Mouse (Mus musculus) myocyte (in vitro differentiated cells): ENCODE results near the gene Gpm6b. TPM values are rescaled to one million over a fixed set of nuclear protein-coding genes. Genes with fewer than 3 reads are reported as not detected.

ENCODE experiments used
- H3K27me3 ChIP-seq: one replicate; pipeline ENCODE4 v1.6.1; 2011; ENCODE audit not compliant: control insufficient read depth, insufficient read depth, insufficient read length
- H3K36me3 ChIP-seq: one replicate; pipeline ENCODE4 v1.6.1; 2011; ENCODE audit not compliant: control insufficient read depth, insufficient read depth
- H3K4me2 ChIP-seq: one replicate; pipeline ENCODE4 v1.6.1; 2011; ENCODE audit warnings: low read depth, control low read depth
- H3K4me3 ChIP-seq: one replicate; pipeline ENCODE4 v1.5.1; 2011; ENCODE audit warnings: mild to moderate bottlenecking, control low read depth, moderate library complexity
- H3K79me2 ChIP-seq: one replicate; pipeline ENCODE4 v1.6.1; 2011; ENCODE audit not compliant: control insufficient read depth, insufficient read depth
- H3ac ChIP-seq: one replicate; pipeline ENCODE4 v1.6.1; 2011; ENCODE audit not compliant: control insufficient read depth, insufficient read length
- CEBPB ChIP-seq: IDR thresholded peaks from 2 replicates; pipeline ENCODE4 v1.6.1; 2011; ENCODE audit warnings: mild to moderate bottlenecking, moderate library complexity; ENCODE audit not compliant: poor library complexity, insufficient read depth, severe bottlenecking
- E2F4 ChIP-seq: IDR thresholded peaks from one replicate; pipeline ENCODE4 v1.6.1; 2011; ENCODE audit warnings: mild to moderate bottlenecking, control low read depth, moderate library complexity; ENCODE audit not compliant: insufficient read depth
- MAX ChIP-seq: IDR thresholded peaks from one replicate; pipeline ENCODE4 v1.6.1; 2011; ENCODE audit warnings: low read depth, mild to moderate bottlenecking, control low read depth
- MYOD1 ChIP-seq, 3 experiments: IDR thresholded peaks; one replicate each; pipeline ENCODE4 v1.6.1; 2011; ENCODE audit warnings: control low read depth in 2 of 3, low read depth in 2 of 3, mild to moderate bottlenecking in 2 of 3, moderate library complexity in 1 of 3; ENCODE audit not compliant: insufficient read length in 2 of 3, control insufficient read depth in 1 of 3
- MYOG ChIP-seq, 3 experiments: IDR thresholded peaks; one replicate each; pipeline ENCODE4 v1.6.1; 2011; ENCODE audit warnings: control low read depth in 2 of 3, low read depth in 2 of 3, mild to moderate bottlenecking in 2 of 3; ENCODE audit not compliant: insufficient read length in 2 of 3, control insufficient read depth in 1 of 3, insufficient read depth in 1 of 3
- POLR2A ChIP-seq: IDR thresholded peaks from one replicate; pipeline ENCODE4 v1.6.1; 2011; ENCODE audit warnings: low read depth, mild to moderate bottlenecking, control low read depth, moderate library complexity; ENCODE audit not compliant: insufficient read length
- POLR2AphosphoS2 ChIP-seq: IDR thresholded peaks from one replicate; pipeline ENCODE4 v1.6.1; 2011; ENCODE audit warnings: low read depth, control low read depth; ENCODE audit not compliant: insufficient read length
- REST ChIP-seq: IDR thresholded peaks from one replicate; pipeline ENCODE4 v1.6.1; 2011; ENCODE audit warnings: mild to moderate bottlenecking, control low read depth, moderate library complexity; ENCODE audit not compliant: insufficient read depth, insufficient read length
- SRF ChIP-seq: IDR thresholded peaks from one replicate; pipeline ENCODE4 v1.6.1; 2011; ENCODE audit warnings: low read depth; ENCODE audit not compliant: control insufficient read depth, insufficient read length
- TCF12 ChIP-seq: IDR thresholded peaks from one replicate; pipeline ENCODE4 v1.6.1; 2011; ENCODE audit warnings: mild to moderate bottlenecking, control low read depth; ENCODE audit not compliant: poor library complexity, insufficient read depth, severe bottlenecking
- TCF3 ChIP-seq: IDR thresholded peaks from one replicate; pipeline ENCODE4 v1.6.1; 2011; ENCODE audit warnings: low read depth, control low read depth; ENCODE audit not compliant: insufficient read length
- USF1 ChIP-seq: IDR thresholded peaks from one replicate; pipeline ENCODE4 v1.6.1; 2011; ENCODE audit warnings: low read depth, mild to moderate bottlenecking, control low read depth, moderate library complexity
- polyA plus RNA-seq: library from polyadenylated mRNA; unstranded; fragments of >200 nt; fragmentation: generic; extraction: Trizol; gene quantifications from one replicate; pipeline ENCODE4 v1.2.1, GENCODE M21; 2012; ENCODE audit warnings: missing spikeins

The Gpm6b gene
- polyA plus RNA-seq, 1 experiment: 3.7 TPM

DNA sequence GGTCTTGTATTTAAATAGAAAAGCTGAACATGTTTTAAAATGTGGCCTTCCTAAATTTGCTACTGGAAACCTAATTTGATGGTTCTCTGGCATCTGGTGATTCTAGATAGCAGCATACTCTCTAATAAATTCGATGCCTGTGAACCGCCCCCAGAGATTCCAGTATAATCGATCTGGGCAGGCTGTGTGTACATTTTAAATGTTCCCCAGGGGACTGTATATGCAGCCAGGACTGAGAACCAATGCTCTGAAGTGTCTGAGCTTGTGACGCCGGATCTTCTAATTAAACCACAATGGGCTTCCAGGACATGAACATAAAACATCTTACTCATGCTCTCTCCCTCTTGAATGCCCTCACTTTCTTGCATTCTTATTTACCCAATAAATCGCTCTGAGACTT lies 22.5 kb upstream of the Gpm6b start:
- no peak for TF ChIP-seq POLR2AphosphoS2
- no peak for TF ChIP-seq POLR2A
- TF ChIP-seq TCF3: no peak
- TF ChIP-seq CEBPB: no peak
- no peak for TF ChIP-seq REST
- TF ChIP-seq MAX: no peak
- no peak for TF ChIP-seq USF1
- no peak for TF ChIP-seq E2F4
- no peak for TF ChIP-seq SRF
- no peak for TF ChIP-seq TCF12
- no peak overlapping the region for H3ac ChIP-seq
- no peak overlapping the region for H3K4me3 ChIP-seq
- no peaks in the 10 kb centered on the region for H3K79me2 ChIP-seq
- no peaks in the 10 kb centered on the region for H3K36me3 ChIP-seq
- H3K27me3 ChIP-seq: no peaks in the 10 kb centered on the region
- H3K4me2 ChIP-seq: peak overlapping the region; percentile 8

- Histone ChIP-seq H3ac (no peak overlapping the region), H3K27me3 (no peaks in the 10 kb centered on the region), H3K4me3 (no peak overlapping the region), H3K36me3 (no peaks in the 10 kb centered on the region), H3K4me2 (peak overlapping the region; percentile 8), H3K79me2 (no peaks in the 10 kb centered on the region)
- no peak for TF ChIP-seq USF1
- no peak for TF ChIP-seq POLR2A
- TF ChIP-seq REST: no peak
- no peak for TF ChIP-seq MYOD1 (IDR thresholded peaks at IDR 0.05; ENCODE audit: control insufficient read depth in 1 of 3, insufficient read length in 2 of 3, low read depth in 2 of 3)
- no peak for TF ChIP-seq MAX
These were observed 22.0 kb upstream of the Gpm6b start for GRCm38 (mm10) chrX:166216720-166217119.

DNA sequence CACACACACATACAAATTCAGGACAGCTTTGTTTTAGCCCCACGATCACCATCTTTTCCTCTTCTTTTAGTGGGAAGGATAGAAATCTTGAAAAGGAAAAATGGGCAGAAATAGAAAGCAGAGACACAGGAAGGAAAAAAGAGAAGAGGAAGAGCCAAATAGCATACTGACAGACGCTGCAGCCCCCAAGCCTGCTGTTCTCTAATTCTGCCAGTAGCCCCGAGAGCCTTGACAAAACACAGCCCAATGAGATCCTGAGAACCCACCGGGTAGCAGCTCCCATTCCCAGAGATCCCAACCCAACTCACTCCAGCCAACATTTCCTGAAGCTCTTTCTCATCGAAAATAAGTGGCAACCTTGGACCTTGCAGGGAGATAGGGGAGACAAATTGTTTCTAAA lies 19.4 kb upstream of the Gpm6b start:
- H3K4me3 ChIP-seq: no peak overlapping the region
- H3K36me3 ChIP-seq: no peaks in the 10 kb centered on the region
- no peak overlapping the region for H3K4me2 ChIP-seq
- H3K27me3 ChIP-seq: no peaks in the 10 kb centered on the region
- H3K79me2 ChIP-seq: no peaks in the 10 kb centered on the region
- TF ChIP-seq REST (no peak), MAX (no peak)
- no peak overlapping the region for H3ac ChIP-seq

DNA sequence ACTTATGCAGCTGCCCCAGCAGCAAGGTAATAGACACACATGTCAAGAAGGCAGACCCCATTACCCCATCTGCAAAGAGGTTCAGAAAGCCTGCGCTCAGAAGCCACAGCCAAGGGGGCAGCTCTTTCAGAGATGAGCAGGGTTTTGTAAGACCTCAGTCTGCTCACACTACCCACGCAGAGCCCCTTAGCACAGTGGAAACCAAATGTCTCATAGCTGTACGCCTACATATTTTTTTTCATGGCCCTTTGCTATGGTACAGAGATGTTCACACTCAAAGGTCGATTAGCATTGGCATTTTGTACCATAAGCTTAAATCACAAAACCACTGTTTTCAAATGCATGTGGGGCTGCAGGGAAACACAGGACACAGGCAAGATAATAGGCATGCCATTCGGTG lies 11.9 kb upstream of the Gpm6b start:
- H3K4me3 ChIP-seq: no peak overlapping the region
- H3K27me3 ChIP-seq: no peaks in the 10 kb centered on the region
- no peaks in the 10 kb centered on the region for H3K79me2 ChIP-seq
- H3ac ChIP-seq: no peak overlapping the region
- no peaks in the 10 kb centered on the region for H3K36me3 ChIP-seq
- TF ChIP-seq POLR2AphosphoS2 (no peak), MYOD1 (IDR thresholded peaks at IDR 0.05; ENCODE audit: control insufficient read depth in 1 of 3, insufficient read length in 2 of 3, low read depth in 2 of 3) (no peak)
- no peak overlapping the region for H3K4me2 ChIP-seq

DNA sequence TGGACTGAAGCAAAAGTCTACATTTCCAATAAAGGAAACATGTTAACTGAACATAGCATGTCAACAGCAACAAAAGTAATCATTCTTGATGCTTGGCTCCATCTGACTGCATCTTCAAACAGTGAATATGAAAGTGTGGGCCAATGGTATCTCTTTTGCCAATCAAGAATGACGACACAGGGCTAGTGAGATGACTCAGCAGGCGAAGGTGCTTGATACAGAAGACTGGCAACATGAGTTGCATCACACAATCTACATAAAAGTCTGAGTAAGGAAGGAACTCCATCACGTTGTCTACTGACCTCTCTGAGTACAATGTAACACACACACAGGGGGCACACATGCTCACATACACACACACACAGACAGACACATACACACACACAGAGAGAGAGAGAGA lies 9.0 kb upstream of the Gpm6b start:
- H3ac ChIP-seq: no peak overlapping the region
- no peak overlapping the region for H3K4me3 ChIP-seq
- no peak overlapping the region for H3K4me2 ChIP-seq
- TF ChIP-seq TCF12 (no peak), USF1 (no peak), SRF (no peak), MYOG (IDR thresholded peaks at IDR 0.05; ENCODE audit: control insufficient read depth in 1 of 3, insufficient read depth in 1 of 3, insufficient read length in 2 of 3, low read depth in 2 of 3) (no peak), E2F4 (no peak), CEBPB (no peak), POLR2AphosphoS2 (no peak), MAX (no peak), TCF3 (no peak), REST (no peak), POLR2A (no peak), MYOD1 (IDR thresholded peaks at IDR 0.05; ENCODE audit: control insufficient read depth in 1 of 3, insufficient read length in 2 of 3, low read depth in 2 of 3) (no peak)
- no peaks in the 10 kb centered on the region for H3K27me3 ChIP-seq
- H3K36me3 ChIP-seq: no peaks in the 10 kb centered on the region
- H3K79me2 ChIP-seq: no peaks in the 10 kb centered on the region
